Mouse (Mus musculus) brain, embryonic 14.5 days (tissue): ENCODE measurements around the gene Trpm8.

ENCODE experiments used
- CTCF ChIP-seq: fragments of 200-500 bp; IDR thresholded peaks from 2 replicates; pipeline ENCODE4 v1.5.1; 2012; ENCODE audit warnings: inconsistent platforms, mild to moderate bottlenecking, moderate library complexity, borderline replicate concordance; ENCODE audit not compliant: insufficient read depth, insufficient read length; ENCODE audit errors: extremely low read depth
- POLR2A ChIP-seq: fragments of 200-500 bp; IDR thresholded peaks from 2 replicates; pipeline ENCODE4 v1.6.1; 2012; ENCODE audit warnings: mild to moderate bottlenecking, inconsistent platforms, borderline replicate concordance; ENCODE audit not compliant: poor library complexity, insufficient read depth, insufficient read length, severe bottlenecking; ENCODE audit errors: extremely low read depth

DNA sequence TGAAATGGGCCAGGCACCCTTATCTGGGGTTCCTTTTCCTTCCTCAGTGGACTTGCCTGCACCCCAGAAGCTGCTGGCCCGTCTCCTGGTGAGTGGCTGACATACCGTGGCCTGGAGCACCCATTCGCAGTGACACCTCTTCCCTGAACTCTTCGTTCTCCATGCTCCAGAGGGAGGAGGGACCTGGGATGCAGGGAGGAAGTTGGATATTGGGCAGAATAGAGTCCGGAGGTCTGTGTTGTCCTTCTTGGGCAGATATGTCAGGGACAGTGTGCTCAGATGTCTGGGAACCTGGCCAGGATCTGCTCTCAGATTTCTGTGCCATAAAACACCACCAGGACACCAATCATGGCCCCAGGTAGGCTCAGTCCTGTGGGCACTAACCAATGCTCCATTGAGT lies 37.4 kb upstream of the Trpm8 start:
- TF ChIP-seq CTCF (no peak), POLR2A (no peak)
